Mouse (Mus musculus) limb, embryonic 14.5 days (tissue): ENCODE data around the gene Fzd1. TPM values are rescaled to one million over a fixed set of nuclear protein-coding genes. Genes with fewer than 3 reads are reported as not detected.

Source experiments
- ATAC-seq: fragments of 200-750 bp; cut with Nextera tagmentation; 2 replicates; pipeline ENCODE4 v1.8.0; 2017; ENCODE audit warnings: low read depth, moderate number of reproducible peaks, moderate TSS enrichment; ENCODE audit not compliant: low FRiP score
- DNase-seq: peaks from one replicate; pipeline ENCODE4 v3.0.0-alpha.2; 2015; ENCODE audit warnings: low spot score
- H3K27ac ChIP-seq: fragments of 300-500 bp; sonication (generic); replicated peaks from 2 replicates; pipeline ENCODE4 v1.5.1; 2014; ENCODE audit warnings: low read depth, mild to moderate bottlenecking, low read length, moderate library complexity, mixed read lengths
- H3K27me3 ChIP-seq: fragments of 300-500 bp; sonication (generic); 2 replicates; pipeline ENCODE4 v1.6.1; 2014; ENCODE audit warnings: low read length, mixed read lengths; ENCODE audit not compliant: control insufficient read depth, insufficient read depth
- H3K36me3 ChIP-seq: fragments of 300-500 bp; sonication (generic); 2 replicates; pipeline ENCODE4 v1.6.1; 2014; ENCODE audit warnings: mild to moderate bottlenecking, low read length, moderate library complexity, mixed read lengths; ENCODE audit not compliant: control insufficient read depth, insufficient read depth
- H3K4me1 ChIP-seq: fragments of 300-500 bp; sonication (generic); 2 replicates; pipeline ENCODE4 v1.6.1; 2014; ENCODE audit warnings: antibody characterized with exemption, low read length, mixed read lengths; ENCODE audit not compliant: control insufficient read depth, insufficient read depth
- H3K4me2 ChIP-seq: fragments of 300-500 bp; sonication (generic); replicated peaks from 2 replicates; pipeline ENCODE4 v1.6.1; 2014; ENCODE audit warnings: low read depth, mild to moderate bottlenecking, low read length, moderate library complexity; ENCODE audit not compliant: severe bottlenecking
- H3K4me3 ChIP-seq: fragments of 300-500 bp; sonication (generic); replicated peaks from 2 replicates; pipeline ENCODE4 v1.5.1; 2014; ENCODE audit warnings: low read length
- H3K9ac ChIP-seq: fragments of 300-500 bp; sonication (generic); 2 replicates; pipeline ENCODE4 v1.6.1; 2014; ENCODE audit warnings: mild to moderate bottlenecking, low read depth, low read length, moderate library complexity; ENCODE audit not compliant: severe bottlenecking
- H3K9me3 ChIP-seq: fragments of 300-500 bp; sonication (generic); 2 replicates; pipeline ENCODE4 v1.6.1; 2016; ENCODE audit warnings: low read length; ENCODE audit not compliant: control insufficient read depth
- POLR2A ChIP-seq: fragments of 200-500 bp; IDR thresholded peaks from 2 replicates; pipeline ENCODE4 v1.8.0; 2012; ENCODE audit warnings: inconsistent platforms, mild to moderate bottlenecking, moderate library complexity, borderline replicate concordance; ENCODE audit not compliant: insufficient read depth, insufficient read length; ENCODE audit errors: extremely low read depth
- WGBS: fragments of 180-500 bp; shearing (Covaris S2); extraction: QIAGEN DNeasy Blood & Tissue Kit; methylation state at CpG from one replicate; pipeline ENCODE4 v1.1.7; 2014; 5-methylcytosine and 5-hydroxymethylcytosine counted together
- microRNA-seq: library from miRNA; unstranded; fragments of <30 nt; microRNA quantifications from one replicate; pipeline ENCODE4, GENCODE M21; 2016
- polyA plus RNA-seq, 2 experiments: library from polyadenylated mRNA; depleted of rRNA in 1 of 2; stranded (reverse) in 1 of 2; unstranded in 1 of 2; fragments of >200 nt; fragmentation: Nextera tagmentation in 1 of 2; extraction: Ambion mirVana in 1 of 2; gene quantifications; 2 replicates each; pipeline versions ENCODE4 v1.2.1 to v1.2.3; 2012 to 2014

Fzd1 gene
- polyA plus RNA-seq, 2 experiments = 24.5 to 39.5 TPM

GRCm38 (mm10) chr5:4733239-4733638 is 24.6 kb downstream of the Fzd1 start:
- H3K4me3 ChIP-seq = no peak overlapping the region
- H3K9me3 ChIP-seq = no peaks in the 10 kb centered on the region
- no peak overlapping the region for H3K4me2 ChIP-seq
- no peaks in the 10 kb centered on the region for H3K4me1 ChIP-seq
- no peaks in the 10 kb centered on the region for H3K36me3 ChIP-seq
- H3K27me3 ChIP-seq = no peaks in the 10 kb centered on the region
- TF ChIP-seq POLR2A = no peak
- ATAC-seq = no peak
- H3K9ac ChIP-seq = no peak overlapping the region
- no peak for DNase-seq
- no peak overlapping the region for H3K27ac ChIP-seq
- 36% methylated on average over 4 of the region's 4 CpGs for WGBS

DNA sequence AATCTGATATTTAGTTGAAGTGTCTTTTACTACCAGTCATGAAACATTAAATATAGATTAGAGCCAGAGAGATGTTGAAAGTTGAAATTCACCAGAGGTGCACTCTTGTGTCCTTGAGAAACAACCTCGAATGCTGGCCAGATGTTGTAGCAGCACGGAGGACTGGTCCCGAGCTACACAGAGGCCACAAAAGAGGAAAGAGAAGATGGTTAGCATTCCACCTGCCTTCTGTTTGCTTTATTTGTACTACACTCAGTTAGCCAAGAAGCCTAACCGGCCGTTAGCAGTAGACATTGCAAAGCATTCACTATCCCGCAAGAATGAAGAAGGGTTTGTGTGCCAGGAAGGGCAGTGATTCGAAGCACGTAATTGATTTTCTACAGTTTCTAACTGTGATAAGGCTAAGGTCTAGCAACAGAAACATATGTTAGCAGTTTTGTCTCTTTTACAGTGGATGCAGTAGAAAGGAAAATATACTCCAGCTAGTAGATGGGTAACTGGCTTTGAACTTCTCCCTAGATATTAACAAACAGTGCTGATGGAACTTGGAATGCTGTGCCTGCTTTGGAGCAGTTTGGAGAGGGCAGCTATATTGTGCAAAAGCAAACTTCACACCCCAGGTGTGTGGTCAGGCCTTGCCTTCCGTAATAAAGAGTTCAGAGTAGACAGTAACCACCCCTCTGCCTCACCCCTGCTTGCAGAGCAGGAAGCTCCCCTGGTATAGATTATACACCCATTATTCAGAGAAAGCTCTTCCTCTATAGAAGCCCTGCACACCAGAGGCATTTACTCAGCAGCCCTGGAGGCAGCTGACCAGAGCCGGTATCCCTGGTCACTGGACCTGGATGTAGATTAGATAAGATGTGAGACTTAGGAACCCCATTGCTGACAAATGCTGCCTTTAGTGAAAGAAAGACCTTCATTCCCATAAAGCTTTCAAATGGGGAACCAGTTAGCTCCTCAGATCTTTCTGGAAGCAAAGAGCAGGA is 25.3 kb downstream of the Fzd1 start:
- no peaks in the 10 kb centered on the region for H3K4me1 ChIP-seq
- DNase-seq = peak; percentile 5
- H3K27me3 ChIP-seq = no peaks in the 10 kb centered on the region
- no peak for TF ChIP-seq POLR2A
- no peak overlapping the region for H3K9ac ChIP-seq
- no peaks in the 10 kb centered on the region for H3K36me3 ChIP-seq
- WGBS = 63% methylated on average over 10 of the region's 10 CpGs
- no peak overlapping the region for H3K27ac ChIP-seq
- H3K9me3 ChIP-seq = no peaks in the 10 kb centered on the region
- H3K4me2 ChIP-seq = no peak overlapping the region
- H3K4me3 ChIP-seq = no peak overlapping the region
- ATAC-seq = no peak

GRCm38 (mm10) chr5:4731743-4732215 is 26.1 kb downstream of the Fzd1 start:
- no peaks in the 10 kb centered on the region for H3K4me1 ChIP-seq
- DNase-seq (no peak), ATAC-seq (no peak)
- H3K27ac ChIP-seq = no peak overlapping the region
- H3K4me2 ChIP-seq = no peak overlapping the region
- no peaks in the 10 kb centered on the region for H3K9me3 ChIP-seq
- TF ChIP-seq POLR2A = no peak
- 67% methylated on average over 5 of the region's 5 CpGs for WGBS
- no peak overlapping the region for H3K9ac ChIP-seq
- no peaks in the 10 kb centered on the region for H3K36me3 ChIP-seq
- H3K27me3 ChIP-seq = no peaks in the 10 kb centered on the region
- no peak overlapping the region for H3K4me3 ChIP-seq

DNA sequence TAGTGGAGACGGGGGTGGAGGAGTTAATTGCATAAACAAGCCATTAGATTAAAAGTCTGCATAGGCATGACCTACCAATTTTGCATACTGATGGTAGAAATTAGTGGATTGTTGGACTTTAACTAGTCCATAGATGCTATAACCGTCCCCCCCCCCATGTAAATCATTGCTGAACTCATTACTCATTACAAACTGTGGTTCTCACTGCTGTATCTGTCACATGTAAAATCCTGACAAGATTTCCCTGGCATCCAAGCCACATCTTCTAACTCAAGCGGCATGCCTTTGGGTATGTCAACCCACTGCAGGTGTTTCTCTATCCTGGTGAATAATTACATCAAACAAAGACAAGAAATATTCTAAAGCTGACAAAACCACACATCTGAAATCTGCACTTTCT is 26.8 kb downstream of the Fzd1 start:
- no peak for TF ChIP-seq POLR2A
- Histone ChIP-seq H3K27ac (no peak overlapping the region), H3K36me3 (no peaks in the 10 kb centered on the region), H3K27me3 (no peaks in the 10 kb centered on the region), H3K4me1 (no peaks in the 10 kb centered on the region), H3K9me3 (no peaks in the 10 kb centered on the region), H3K4me2 (no peak overlapping the region), H3K4me3 (no peak overlapping the region), H3K9ac (no peak overlapping the region)
- ATAC-seq (no peak), DNase-seq (no peak)
- WGBS = 77% methylated on average over 3 of the region's 3 CpGs

Small RNAs within 50 kb of the gene (microRNA-seq; reads per million reads assigned to microRNA genes)
- gene Gm44483 = not detected
